Mouse (Mus musculus) forebrain, embryonic 14.5 days (tissue): ENCODE results near the gene Rexo5. TPM values are rescaled to one million over a fixed set of nuclear protein-coding genes. Genes with fewer than 3 reads are reported as not detected.

Experiments
- ATAC-seq: fragments of 200-750 bp; cut with Nextera tagmentation; 2 replicates; pipeline ENCODE4 v1.8.0; 2017; ENCODE audit warnings: mild to moderate bottlenecking, moderate library complexity
- DNase-seq: peaks from one replicate; pipeline ENCODE4 v3.0.0-alpha.2; 2015; ENCODE audit warnings: low spot score
- H3K27ac ChIP-seq: fragments of 300-500 bp; sonication (generic); 2 replicates; pipeline ENCODE4 v1.5.1; 2014; ENCODE audit warnings: low read depth, mild to moderate bottlenecking, control low read depth, low read length, moderate library complexity
- H3K27me3 ChIP-seq: fragments of 300-500 bp; sonication (generic); replicated peaks from 2 replicates; pipeline ENCODE4 v1.6.1; 2014; ENCODE audit warnings: low read length, control low read depth, mixed read lengths; ENCODE audit not compliant: control insufficient read depth, insufficient read depth
- H3K36me3 ChIP-seq: fragments of 300-500 bp; sonication (generic); 2 replicates; pipeline ENCODE4 v1.6.1; 2014; ENCODE audit warnings: low read length, control low read depth; ENCODE audit not compliant: control insufficient read depth, insufficient read depth
- H3K4me1 ChIP-seq: fragments of 300-500 bp; sonication (generic); 2 replicates; pipeline ENCODE4 v1.6.1; 2014; ENCODE audit warnings: antibody characterized with exemption, low read length, control low read depth; ENCODE audit not compliant: control insufficient read depth, insufficient read depth
- H3K4me2 ChIP-seq: fragments of 300-500 bp; sonication (generic); 2 replicates; pipeline ENCODE4 v1.6.1; 2014; ENCODE audit warnings: mild to moderate bottlenecking, control low read depth, low read length
- H3K4me3 ChIP-seq: fragments of 300-500 bp; sonication (generic); 2 replicates; pipeline ENCODE4 v1.5.1; 2014; ENCODE audit warnings: low read depth, low read length, control low read depth
- H3K9ac ChIP-seq: fragments of 300-500 bp; sonication (generic); 2 replicates; pipeline ENCODE4 v1.6.1; 2014; ENCODE audit warnings: mild to moderate bottlenecking, low read length, control low read depth, moderate library complexity
- H3K9me3 ChIP-seq: fragments of 300-500 bp; sonication (generic); replicated peaks from 2 replicates; pipeline ENCODE4 v1.6.1; 2016; ENCODE audit warnings: low read length, control low read depth, mixed read lengths; ENCODE audit not compliant: control insufficient read depth
- WGBS: fragments of 180-500 bp; shearing (Covaris S2); extraction: QIAGEN DNeasy Blood & Tissue Kit; methylation state at CpG from one replicate; pipeline ENCODE4 v1.1.7; 2014; 5-methylcytosine and 5-hydroxymethylcytosine counted together
- polyA plus RNA-seq: library from polyadenylated mRNA; unstranded; fragments of >200 nt; fragmentation: Nextera tagmentation; extraction: Ambion mirVana; gene quantifications from 2 replicates; pipeline ENCODE4 v1.2.1, GENCODE M21; 2014

The Rexo5 gene
- 10.5 and 13.7 TPM in 2 replicates for polyA plus RNA-seq

DNA sequence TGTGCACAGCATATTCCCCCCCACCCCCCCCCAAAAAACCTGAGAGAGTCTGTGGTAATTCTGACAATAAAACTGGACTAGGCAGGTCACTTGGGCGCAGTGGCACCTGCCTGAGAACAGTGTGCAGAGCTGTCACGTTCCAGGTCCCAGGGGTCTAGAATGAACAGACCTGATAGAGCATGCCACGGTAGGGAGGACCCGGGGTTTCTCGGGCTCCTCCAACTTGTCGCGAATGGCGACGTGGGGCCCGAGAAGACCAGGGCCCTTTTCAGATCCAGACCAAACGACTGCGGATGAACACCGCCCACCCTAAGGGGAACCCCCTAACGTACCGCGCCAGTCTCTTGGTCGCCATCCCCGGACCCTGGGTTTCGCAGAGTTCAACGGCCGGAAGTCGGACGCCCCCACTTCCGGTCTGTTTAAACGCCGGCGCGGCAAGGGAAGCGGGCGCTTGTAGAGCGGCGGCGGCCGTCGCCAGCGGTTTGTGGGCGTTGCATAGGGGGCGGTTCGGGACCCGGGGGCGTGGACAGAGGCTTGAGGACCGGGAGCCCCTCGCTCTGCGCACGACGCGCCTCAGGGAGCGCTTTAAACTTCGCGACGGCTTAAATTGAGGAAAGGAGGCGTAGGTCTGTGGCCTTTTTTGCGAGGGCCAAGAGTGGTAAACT is at the start of gene Rexo5, which contains the start of gene Eri2:
Gene Rexo5 (plus strand): TSS at position 421 of the 665 bp plus-strand sequence.
Gene Eri2 (minus strand): TSS at position 473 of the 665 bp plus-strand sequence.
- H3K4me1 ChIP-seq, result peaks cover 8% of the 10 kb centered on the region; the same call in 1 of the 2 replicates
- H3K4me3 ChIP-seq, result peak within 1 kb of the TSS; percentile 65
- no peaks in the 10 kb centered on the region for H3K9me3 ChIP-seq
- peaks cover 14% of the 10 kb centered on the region for H3K36me3 ChIP-seq
- ATAC-seq (peak; percentile 99), DNase-seq (peak; percentile 93)
- peak within 1 kb of the TSS; percentile 78 for H3K9ac ChIP-seq
- H3K4me2 ChIP-seq, result peak within 1 kb of the TSS; percentile 83
- no peaks in the 10 kb centered on the region for H3K27me3 ChIP-seq
- peak within 1 kb of the TSS; percentile 29 for H3K27ac ChIP-seq
- WGBS, result under 1% methylated on average over 53 of the region's 53 CpGs

DNA sequence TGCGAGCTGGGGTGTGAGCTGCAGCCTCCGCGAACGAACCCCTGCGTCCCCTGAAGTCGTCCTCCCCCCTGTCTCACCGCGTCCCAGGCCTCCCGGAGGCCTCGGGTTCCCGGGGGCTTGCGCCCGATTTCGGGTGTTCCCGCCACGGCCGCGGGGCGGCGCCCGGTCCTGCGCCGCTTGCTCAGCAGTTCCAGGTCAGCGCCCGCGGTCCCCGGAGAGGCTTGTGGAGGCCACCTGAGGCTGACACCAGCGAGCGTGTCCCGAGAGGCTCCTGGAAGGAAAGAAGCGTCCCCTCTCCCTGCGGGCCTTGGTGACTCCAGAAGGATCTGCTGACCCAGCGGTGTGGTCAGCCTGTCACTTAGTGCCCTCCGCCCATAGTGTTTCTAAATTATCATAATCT is 49.5 kb upstream of the Rexo5 start:
- Histone ChIP-seq H3K9me3 (no peaks in the 10 kb centered on the region), H3K9ac (no peak overlapping the region), H3K4me1 (no peaks in the 10 kb centered on the region), H3K27me3 (no peaks in the 10 kb centered on the region), H3K4me3 (no peak overlapping the region), H3K27ac (no peak overlapping the region), H3K4me2 (peak overlapping the region; percentile 35), H3K36me3 (no peaks in the 10 kb centered on the region)
- ATAC-seq (no peak), DNase-seq (peak; percentile 15)
- WGBS, result 13% methylated on average over 34 of the region's 34 CpGs

- Histone ChIP-seq H3K36me3 (no peaks in the 10 kb centered on the region), H3K4me1 (no peaks in the 10 kb centered on the region), H3K9ac (no peak overlapping the region), H3K9me3 (no peaks in the 10 kb centered on the region), H3K4me3 (no peak overlapping the region), H3K27ac (no peak overlapping the region), H3K4me2 (no peak overlapping the region), H3K27me3 (no peaks in the 10 kb centered on the region)
- ATAC-seq (no peak), DNase-seq (no peak)
- 78% methylated on average over 1 of the region's 1 CpGs for WGBS
Measured at GRCm38 (mm10) chr7:119745869-119746268, 47.9 kb upstream of the Rexo5 start.

- H3K4me1 ChIP-seq, result no peaks in the 10 kb centered on the region
- no peak for ATAC-seq
- H3K36me3 ChIP-seq, result no peaks in the 10 kb centered on the region
- no peak overlapping the region for H3K4me3 ChIP-seq
- no peak overlapping the region for H3K9ac ChIP-seq
- no peak for DNase-seq
- no peaks in the 10 kb centered on the region for H3K9me3 ChIP-seq
- no peak overlapping the region for H3K4me2 ChIP-seq
- WGBS, result 94% methylated on average over 1 of the region's 2 CpGs
- H3K27me3 ChIP-seq, result no peaks in the 10 kb centered on the region
- no peak overlapping the region for H3K27ac ChIP-seq
Measured at GRCm38 (mm10) chr7:119748761-119749160, 45.0 kb upstream of the Rexo5 start.

DNA sequence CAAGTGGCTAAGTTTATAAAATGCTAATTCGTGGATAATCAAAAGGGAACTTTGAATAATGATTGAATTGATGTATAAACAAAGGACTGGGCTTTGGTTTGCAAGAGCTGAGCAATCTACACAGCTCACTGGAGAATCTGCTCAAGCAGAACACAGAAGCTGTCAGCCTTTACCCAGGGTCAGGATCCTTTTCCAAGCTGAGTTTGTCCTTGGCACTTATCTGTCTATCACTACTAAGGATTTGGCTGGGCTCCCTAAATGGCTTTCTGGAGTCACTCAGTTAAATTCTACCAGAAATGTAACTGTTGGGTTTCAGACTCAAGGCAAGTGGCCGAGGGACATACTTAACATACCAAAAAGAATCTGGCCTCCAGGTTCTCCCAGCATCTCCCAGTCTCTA is 43.9 kb upstream of the Rexo5 start:
- no peak overlapping the region for H3K4me3 ChIP-seq
- ATAC-seq (no peak), DNase-seq (no peak)
- no peaks in the 10 kb centered on the region for H3K27me3 ChIP-seq
- no peak overlapping the region for H3K4me2 ChIP-seq
- H3K4me1 ChIP-seq, result no peaks in the 10 kb centered on the region
- no peak overlapping the region for H3K9ac ChIP-seq
- no peaks in the 10 kb centered on the region for H3K36me3 ChIP-seq
- 61% methylated on average over 2 of the region's 2 CpGs for WGBS
- no peaks in the 10 kb centered on the region for H3K9me3 ChIP-seq
- no peak overlapping the region for H3K27ac ChIP-seq

DNA sequence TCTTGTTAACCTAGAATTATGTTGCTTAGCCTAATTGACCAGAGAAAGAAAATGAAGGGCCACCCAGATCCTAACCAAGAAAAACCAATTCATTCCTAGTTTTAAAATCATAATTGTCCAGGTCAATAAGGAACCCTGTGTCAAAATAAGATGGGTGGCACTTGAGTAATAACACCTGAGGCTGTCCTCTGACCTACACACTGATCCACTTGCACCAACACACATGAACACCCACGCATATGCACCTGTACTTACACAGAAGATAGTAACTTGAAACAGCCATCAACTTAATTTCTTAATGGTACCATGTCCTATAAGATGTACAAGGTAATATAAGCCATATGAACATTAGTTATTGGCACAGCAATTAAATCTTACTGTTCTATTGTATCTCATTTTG is 40.1 kb upstream of the Rexo5 start:
- no peak overlapping the region for H3K9ac ChIP-seq
- no peak overlapping the region for H3K4me2 ChIP-seq
- no peak for ATAC-seq
- DNase-seq, result no peak
- no peaks in the 10 kb centered on the region for H3K9me3 ChIP-seq
- H3K36me3 ChIP-seq, result no peaks in the 10 kb centered on the region
- no peak overlapping the region for H3K4me3 ChIP-seq
- H3K27me3 ChIP-seq, result no peaks in the 10 kb centered on the region
- no peak overlapping the region for H3K27ac ChIP-seq
- WGBS, result 93% methylated on average over 1 of the region's 1 CpGs
- no peaks in the 10 kb centered on the region for H3K4me1 ChIP-seq

DNA sequence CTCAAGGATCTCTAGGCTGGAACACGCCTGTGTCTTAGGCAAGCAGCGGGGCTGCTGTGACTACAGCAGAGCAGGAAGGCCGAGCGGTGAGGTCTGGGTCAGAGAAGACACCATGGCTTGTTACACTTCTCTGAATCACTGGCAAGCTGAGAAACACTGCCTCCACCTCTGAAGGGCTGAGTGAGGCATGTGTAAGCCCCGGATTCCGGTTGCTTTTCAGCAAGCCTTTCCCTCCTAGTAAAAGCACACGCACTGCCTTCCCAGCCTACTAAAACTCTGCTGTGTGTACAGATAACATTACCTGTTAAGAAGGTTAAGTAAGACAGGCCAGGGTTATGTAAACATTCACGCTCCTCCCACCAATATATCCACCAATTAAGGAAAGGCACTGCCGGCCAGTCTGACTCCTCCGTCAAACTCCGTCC is 33.3 kb upstream of the Rexo5 start, which contains the start of gene Acsm3:
Gene Acsm3 (plus strand): TSS at position 397 of the 425 bp plus-strand sequence.
- no peak within 1 kb of the TSS for H3K4me3 ChIP-seq
- no peak within 1 kb of the TSS for H3K9ac ChIP-seq
- no peaks in the 10 kb centered on the region for H3K36me3 ChIP-seq
- no peak for DNase-seq
- no peaks in the 10 kb centered on the region for H3K4me1 ChIP-seq
- H3K27me3 ChIP-seq, result no peaks in the 10 kb centered on the region
- no peak within 1 kb of the TSS for H3K27ac ChIP-seq
- H3K4me2 ChIP-seq, result no peak within 1 kb of the TSS
- H3K9me3 ChIP-seq, result no peaks in the 10 kb centered on the region
- WGBS, result 89% methylated on average over 11 of the region's 11 CpGs
- no peak for ATAC-seq

DNA sequence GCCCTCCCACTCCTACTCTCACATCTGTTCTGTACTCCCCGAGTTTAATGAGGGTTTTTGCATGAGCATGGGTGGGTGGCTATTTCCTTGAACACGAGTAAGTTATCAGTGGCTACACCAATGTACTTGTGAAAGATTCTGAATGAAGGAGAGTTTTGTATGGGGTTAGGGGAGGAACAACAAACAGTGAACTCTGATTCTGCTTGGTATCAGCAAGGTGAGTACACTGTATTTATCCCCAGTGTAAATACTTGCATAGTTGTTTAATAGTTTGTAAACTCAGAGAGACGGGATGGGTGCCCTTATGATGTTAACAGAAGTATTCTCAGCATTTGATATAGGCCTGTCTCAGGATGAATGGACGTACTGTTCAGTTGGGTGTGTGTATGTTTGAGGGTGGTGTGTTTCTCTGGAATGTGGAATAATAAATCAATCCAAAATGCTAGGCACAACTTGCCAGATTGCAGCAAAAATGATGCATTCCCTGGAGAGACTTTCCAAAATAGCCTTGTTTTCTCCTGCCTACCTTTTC is 31.6 kb upstream of the Rexo5 start:
- Histone ChIP-seq H3K9me3 (no peaks in the 10 kb centered on the region), H3K36me3 (no peaks in the 10 kb centered on the region), H3K4me2 (no peak overlapping the region), H3K27me3 (no peaks in the 10 kb centered on the region), H3K9ac (no peak overlapping the region), H3K4me3 (no peak overlapping the region), H3K4me1 (no peaks in the 10 kb centered on the region), H3K27ac (no peak overlapping the region)
- no peak for ATAC-seq
- 76% methylated on average over 4 of the region's 4 CpGs for WGBS
- no peak for DNase-seq

DNA sequence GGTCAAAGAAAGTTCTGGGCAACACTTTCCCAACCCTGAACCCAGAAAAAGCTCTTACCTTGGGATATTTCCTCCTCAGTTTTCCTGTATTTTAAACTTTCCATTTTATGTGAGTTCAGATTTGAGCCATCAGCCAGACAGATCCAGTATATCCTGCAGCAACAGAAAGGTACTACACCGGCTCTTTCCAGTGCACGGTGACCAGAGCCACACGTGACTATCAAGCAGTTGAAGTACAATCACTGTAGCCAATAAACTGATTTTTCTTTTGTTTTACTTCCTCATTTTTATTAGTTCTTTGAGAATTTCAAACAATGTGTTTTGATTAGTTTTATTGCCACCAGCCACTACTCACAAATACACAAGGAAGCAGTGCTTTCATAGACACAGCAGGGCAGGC is 29.4 kb upstream of the Rexo5 start:
- 94% methylated on average over 3 of the region's 3 CpGs for WGBS
- no peak overlapping the region for H3K4me3 ChIP-seq
- no peaks in the 10 kb centered on the region for H3K36me3 ChIP-seq
- no peaks in the 10 kb centered on the region for H3K9me3 ChIP-seq
- no peak for DNase-seq
- H3K27me3 ChIP-seq, result no peaks in the 10 kb centered on the region
- no peaks in the 10 kb centered on the region for H3K4me1 ChIP-seq
- no peak overlapping the region for H3K4me2 ChIP-seq
- no peak for ATAC-seq
- H3K27ac ChIP-seq, result no peak overlapping the region
- no peak overlapping the region for H3K9ac ChIP-seq
